Mouse (Mus musculus): ENCODE measurements around the gene Pfkfb3.

Gene Pfkfb3

DNA sequence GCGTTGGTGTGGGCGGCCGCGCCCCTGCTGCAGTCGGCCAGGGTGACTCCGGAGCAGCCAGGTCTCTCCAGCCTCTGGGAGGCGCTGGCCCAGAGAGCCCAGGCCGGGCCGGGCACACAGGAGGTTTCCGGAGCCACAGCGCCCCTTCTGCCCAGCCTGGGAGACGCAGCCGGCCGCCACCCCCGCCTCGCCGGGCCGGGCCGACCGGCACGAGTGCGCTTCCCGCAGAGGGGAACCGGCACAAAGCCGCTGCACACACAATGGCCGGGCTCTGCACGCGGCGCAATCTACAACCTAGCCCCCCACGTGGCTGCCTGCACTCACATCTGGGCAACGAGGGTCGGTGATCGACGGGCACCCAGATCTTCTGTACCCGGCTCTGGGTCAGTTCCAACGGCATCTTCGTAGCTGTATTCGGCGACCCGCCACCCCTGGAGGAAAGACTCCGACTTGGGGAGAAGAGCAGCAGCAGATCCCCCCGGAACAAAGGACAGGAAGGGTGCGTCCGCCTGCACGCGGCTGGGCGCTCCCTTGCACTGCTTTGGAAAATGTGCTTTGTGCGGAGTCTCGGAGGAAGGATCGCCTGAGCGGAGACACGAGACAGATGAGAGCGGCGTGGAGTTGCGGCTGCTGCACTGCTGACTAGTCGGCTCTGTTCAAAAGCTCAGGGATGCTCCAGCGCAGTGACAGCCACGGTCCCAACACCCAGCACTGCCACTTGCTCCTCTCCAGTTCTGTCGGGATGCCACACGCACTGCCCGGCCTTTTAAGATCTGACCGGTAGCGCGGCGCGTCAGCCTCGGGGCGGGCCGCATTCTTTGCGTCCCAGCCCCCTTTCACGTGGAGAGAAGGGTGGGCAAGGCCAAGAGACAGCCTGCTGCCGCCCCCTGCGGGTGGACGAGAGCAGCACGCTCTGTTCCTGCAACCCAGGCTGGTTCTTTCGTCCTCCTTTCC lies 52.3 kb downstream of the Pfkfb3 start:
- DNase-seq (ENCODE audit: low spot score) = peak; percentile 87

DNA sequence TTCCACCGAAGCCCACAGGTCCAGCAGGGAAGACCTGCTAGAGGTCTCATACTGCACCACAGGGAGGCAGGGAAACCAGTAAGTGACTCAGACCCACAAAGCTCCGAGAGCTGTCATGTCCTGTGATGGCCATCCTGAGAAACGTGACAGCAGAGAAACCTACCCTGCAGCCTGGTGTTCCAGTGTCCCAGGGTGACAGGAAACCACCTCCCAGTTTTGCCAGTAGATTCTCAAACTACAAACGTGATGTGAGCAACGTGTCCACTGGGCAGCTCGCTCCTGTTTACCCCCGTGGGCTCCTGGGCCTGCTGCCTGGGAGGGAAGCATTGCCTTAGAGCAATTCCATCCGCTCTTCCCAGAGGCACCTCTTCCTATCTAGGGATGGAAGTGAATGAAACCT lies 53.2 kb downstream of the Pfkfb3 start:
- no peak for DNase-seq (ENCODE audit: low spot score)

DNA sequence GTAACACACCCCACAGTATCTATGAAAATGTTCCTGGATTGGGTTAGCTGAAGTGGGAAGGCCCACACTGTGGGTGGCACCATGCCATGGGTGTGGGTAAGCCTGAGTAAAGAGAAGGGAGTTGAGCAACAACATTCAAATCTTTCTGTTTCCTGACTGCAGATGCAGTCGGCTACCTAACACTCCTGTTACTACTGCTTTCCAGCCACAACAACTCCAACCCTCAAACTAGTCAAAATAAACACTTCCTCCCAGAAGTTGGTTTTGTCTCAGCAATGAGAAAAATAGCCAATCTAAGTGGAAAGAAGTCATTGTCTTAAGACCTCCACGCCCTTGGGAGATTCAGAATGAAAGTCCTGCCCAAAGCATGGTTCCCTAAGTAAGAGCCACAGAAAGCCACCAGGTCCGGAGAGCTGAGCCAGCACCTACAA lies 57.3 kb downstream of the Pfkfb3 start:
- DNase-seq (ENCODE audit: low spot score) = no peak

DNA sequence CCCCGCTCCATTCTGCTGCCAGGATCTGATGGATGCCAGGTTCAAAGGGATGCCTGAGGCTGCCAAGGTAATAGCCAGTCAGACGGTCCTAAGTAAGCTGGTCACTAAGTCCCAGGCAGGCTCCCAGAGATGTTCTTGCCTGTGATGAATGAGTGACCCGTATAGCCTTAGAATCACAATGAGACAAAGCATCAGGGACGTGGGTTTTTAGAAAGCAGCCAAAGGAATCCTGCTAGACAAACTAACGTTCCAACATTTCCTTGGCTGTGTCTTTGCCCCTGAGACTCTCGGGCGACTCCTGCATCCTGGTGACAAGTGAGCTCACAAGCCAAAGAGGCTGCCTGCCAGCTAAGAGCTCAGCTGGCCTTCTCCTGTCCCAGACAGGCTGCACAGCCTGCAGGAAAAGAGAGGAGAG lies 59.0 kb downstream of the Pfkfb3 start:
- no peak for DNase-seq (ENCODE audit: low spot score)

DNA sequence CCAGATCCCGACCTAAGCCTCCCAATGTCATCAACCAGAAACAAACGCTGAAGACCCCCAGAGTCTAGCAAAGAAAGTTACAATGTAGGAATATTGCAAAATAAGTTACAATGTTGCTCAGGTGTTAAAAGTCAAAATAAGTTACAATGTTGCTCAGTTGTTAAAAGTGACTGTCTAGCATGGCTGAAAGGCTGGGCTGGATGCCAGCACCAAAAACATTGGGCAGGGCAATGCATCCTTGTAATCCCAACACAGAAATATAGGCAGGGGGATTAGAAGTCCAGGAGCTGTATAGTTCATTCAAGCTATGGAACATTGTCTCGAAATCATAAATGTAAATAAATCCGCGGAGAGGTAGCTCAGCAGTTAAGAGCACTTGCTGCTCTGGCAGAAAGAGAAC lies 61.0 kb downstream of the Pfkfb3 start:
- no peak for DNase-seq (ENCODE audit: low spot score)

DNA sequence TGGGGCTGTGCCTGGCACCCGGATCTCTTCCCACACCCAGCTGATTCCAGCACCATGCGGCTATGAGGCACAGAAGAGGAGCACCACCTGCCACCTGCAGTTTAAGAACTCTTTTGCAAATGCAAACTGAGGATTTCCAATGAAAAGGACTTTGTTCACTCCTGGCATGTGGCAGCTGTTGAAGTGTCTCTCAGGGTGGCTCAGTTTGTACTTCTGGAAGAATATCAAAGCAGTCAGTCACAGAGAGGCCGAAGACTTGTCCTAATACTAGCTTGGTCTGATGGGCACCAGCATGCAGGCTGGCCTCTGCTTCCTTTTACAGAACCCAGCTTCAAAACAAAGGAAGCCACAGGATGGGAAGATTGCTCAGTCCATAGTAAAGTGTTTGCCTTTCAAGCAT lies 62.4 kb downstream of the Pfkfb3 start:
- no peak for DNase-seq (ENCODE audit: low spot score)

DNA sequence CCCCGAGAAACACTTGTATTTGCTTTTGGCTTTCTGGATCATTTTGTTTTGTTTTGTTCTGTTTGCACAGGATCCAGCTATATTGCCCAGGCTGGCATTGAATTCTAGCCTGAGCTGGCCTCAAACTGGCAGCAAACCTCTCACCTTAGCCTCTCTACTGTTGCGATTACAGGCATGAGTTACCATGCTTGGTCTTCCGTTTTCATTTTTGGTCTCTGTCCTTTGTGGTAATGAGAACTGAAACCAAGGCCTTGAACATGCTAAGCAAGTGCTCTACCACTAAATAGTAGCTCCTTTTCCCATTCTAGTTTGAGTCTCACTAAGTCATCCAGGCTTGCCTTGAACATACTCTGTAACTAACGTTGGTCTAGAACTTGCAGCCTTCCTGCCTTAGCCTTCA lies 63.3 kb downstream of the Pfkfb3 start:
- DNase-seq (ENCODE audit: low spot score) = no peak

DNA sequence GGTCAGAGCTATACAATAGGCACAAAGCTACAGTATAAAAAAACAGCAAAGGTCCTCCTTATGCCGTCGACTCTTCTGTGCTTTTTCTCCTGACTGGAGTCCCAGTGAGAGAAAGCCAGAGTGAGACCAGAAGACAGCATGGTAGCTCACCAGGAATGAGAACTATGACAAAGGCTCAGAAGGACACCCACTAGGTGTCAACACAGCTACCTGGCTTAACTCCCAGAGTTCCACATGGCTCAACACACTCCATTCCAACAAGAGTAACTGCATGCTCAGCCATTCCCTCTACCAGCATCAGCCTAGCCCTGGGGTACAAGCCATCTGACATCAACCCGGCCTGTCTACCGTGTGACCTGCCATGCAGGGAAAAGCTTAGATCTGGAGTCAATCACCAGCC lies 70.7 kb downstream of the Pfkfb3 start:
- DNase-seq (ENCODE audit: low spot score) = no peak

DNA sequence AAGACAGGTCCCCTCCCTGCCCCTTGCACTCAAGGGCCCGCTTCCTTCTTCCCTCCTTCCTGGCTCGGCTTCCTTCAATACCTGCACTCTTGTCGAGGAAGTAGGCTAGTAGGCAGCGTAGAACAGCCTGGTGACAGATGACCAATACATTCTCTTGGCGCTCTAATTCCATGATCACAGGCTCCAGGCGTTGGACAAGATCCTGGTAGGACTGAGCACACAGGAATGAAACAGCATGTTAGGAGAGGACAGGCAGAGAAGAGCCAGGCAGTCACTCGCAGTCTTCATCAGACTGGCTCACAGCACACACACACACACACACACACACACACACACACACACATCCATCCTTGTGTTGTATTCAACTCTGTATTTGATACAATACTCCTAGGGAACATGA lies 71.5 kb downstream of the Pfkfb3 start:
- DNase-seq (ENCODE audit: low spot score) = no peak

DNA sequence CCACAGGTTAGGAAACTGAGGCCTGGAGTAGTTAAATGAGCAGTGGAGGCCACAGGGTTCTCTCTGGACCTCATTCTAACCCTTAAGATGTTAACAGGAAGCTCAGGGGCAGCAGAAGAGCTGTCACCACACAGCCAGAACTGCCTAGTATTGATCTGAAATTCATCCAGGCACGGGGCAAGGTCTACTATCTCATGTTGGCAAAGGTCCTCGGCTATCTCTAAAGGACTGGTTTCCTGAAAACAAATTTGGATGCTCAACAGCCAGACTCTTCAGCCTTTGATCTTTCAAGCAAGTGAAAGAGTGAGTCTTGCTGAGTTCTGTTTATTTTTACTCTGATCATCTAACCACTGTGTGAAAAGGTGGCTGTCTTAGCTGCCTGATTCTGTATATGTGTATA lies 74.9 kb downstream of the Pfkfb3 start:
- no peak for DNase-seq (ENCODE audit: low spot score)

DNA sequence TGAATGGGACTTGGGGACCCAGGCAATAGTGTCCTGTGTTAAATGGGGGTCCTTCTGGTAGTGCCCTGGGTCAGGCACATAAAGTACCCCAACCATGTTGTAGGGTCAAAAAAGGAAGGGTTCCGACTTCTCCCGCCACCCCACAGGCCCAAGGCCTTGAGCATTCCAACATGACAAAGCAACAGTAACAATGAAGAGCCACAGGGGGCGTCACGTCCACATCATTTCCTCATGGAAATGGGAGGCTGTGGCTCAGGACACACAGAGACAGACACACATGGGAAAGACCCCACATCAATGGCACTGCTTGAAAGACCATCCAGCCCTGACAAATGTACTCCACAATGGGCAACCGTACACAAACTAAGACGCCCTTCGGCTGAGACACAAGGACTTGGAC lies 78.6 kb downstream of the Pfkfb3 start:
- no peak for DNase-seq (ENCODE audit: low spot score)

DNA sequence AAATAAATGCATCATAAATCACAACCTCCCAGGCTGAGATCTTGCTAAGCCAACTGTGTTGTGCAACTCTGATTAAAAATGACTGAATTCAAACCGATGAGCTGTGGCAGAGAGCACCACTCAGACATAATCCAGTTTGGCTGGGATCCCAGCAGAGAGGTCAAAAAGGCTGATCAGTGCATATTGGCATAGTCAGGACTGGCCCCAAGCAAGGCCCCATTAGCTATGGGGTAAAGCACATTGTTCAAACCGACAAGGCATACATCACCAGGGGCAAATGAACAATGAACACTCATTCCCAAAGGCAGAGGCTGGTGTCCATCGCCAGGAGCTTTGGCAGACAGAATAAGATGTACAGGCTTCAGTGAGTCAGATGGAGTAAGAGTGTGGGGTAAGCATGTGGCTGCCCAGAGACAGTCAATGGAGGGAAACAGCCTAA lies 89.2 kb downstream of the Pfkfb3 start:
- DNase-seq (ENCODE audit: low spot score) = no peak

DNA sequence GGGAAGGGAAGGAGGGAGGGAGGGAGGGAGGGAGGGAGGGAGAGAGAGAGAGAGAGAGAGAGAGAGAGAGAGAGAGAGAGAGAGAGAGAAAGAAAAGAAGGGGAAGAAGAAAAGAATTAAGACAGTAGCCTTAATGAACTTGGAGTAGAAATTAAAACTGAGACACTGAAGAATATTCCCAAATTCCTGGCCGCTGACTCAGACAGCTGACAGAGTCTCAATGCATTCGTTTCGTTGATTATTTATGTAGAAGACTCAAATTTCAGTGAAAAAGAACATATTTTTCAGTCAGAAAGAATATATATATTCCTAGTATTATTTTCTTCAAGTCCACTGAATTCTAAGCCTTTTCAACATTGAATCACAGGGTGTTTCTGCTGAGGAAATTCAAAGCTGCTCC lies 92.9 kb downstream of the Pfkfb3 start:
- DNase-seq (ENCODE audit: low spot score) = no peak

DNA sequence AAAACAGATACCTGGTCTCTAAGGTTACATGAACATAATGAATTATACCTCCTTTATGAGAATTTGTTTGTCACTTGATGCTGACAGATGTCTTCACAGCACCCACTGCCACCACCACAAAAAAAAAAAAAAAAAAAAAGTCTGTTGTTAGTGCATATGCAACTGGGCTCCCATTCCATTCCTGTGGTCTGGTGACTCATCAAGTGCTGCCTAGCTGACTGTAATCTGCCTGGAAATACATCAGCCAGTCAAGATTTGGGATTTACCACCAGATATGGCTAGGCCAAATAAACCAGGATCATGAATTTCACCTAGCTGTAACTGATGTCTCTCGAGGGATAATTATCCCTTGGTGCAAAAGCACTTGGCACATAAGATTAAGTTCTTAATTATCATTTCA lies 95.4 kb downstream of the Pfkfb3 start:
- DNase-seq (ENCODE audit: low spot score) = no peak

DNA sequence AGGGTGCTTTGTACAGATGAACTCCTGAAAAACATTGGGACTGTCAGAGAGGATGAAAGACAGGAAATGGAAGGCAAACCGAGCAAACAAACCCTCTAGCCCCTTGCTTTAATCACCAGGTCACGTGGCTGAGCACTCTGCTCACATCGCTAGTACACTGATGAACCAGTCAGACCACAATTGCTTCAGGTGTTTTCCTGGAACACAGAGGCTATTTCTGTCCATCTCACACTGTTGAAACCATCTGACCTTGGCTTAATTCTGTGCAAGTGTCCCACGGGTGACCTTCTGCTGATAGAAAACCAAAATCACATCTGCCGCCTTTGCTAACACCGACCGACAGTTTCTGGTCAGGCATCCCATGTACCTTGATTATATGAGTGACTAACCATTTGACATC lies 96.0 kb downstream of the Pfkfb3 start:
- peak; percentile 56 for DNase-seq (ENCODE audit: low spot score)

DNA sequence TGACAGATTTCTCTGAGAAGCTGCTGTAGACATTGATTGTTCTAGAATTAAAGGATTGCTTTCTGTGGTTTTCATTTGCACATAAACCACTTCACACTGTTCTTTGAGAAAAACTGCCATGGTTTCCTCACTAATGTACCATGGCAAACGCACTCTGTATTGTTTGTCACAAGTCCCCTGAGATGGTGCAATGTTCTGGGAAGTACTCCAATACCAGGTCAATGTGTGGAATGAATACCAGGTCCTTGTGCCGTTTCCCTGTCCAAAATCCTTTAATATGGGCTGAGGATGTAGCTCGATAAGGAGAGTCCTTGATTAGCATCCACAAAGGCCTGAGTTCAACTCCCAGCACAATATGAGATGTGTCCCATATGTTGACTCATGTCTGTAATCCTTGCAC lies 105.2 kb downstream of the Pfkfb3 start:
- DNase-seq (ENCODE audit: low spot score) = no peak

DNA sequence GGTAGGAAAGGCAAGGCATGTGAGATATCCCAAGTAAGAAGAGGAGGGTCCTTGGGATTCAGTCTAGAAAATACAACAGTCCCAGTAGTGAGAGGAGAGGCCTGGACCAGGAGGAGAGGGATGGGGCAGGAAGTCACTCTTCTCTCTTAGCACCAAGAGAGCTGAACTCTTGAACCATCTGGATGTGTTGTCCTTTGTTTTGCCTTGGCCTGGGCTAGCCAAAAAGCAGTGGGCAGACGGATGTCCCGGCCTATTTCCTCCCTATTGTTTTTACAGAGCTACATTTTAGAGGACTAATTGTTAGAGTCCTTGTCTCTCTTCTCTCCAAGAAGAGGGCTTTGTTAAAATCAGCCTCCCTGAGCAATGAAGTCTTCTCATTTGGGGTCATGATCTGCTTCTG lies 106.0 kb downstream of the Pfkfb3 start:
- DNase-seq (ENCODE audit: low spot score) = no peak

DNA sequence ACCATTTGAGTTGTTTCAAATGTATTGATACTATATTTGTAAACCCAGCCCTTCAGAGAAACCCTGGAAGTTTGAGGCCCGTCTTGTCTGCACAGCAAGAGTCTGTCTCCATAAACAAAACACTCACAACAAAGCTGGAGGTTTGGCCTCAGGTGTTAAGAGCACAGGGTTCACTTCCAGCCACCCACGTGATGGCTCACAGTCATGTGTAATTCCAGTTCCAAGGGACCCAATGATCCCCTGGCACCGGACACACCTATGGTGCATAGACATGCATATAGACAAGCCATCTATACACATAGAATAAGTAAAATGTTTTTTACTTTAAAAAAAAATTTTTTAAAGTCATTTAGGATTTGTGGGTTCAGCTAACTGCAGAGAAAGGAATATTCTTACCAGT lies 108.2 kb downstream of the Pfkfb3 start:
- no peak for DNase-seq (ENCODE audit: low spot score)

DNA sequence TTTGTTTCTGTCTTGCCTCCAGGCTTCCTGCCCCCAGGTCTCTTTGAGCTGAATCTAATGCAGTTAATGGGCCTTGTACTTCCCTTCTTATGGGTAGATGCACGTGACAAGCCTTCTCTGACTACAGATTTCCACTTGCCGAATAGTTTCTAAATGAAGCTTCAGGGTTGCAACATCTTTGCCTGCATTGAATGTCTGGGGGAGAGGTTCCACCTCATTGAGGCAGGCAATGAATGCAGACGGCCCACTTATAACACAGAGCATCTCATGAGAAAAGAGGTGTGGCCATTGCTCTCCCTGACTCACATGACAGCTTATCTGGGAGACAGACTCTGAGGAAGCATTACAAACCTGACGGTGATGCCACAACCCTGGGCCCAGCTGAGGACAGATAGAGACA lies 112.0 kb downstream of the Pfkfb3 start:
- DNase-seq (ENCODE audit: low spot score) = no peak

DNA sequence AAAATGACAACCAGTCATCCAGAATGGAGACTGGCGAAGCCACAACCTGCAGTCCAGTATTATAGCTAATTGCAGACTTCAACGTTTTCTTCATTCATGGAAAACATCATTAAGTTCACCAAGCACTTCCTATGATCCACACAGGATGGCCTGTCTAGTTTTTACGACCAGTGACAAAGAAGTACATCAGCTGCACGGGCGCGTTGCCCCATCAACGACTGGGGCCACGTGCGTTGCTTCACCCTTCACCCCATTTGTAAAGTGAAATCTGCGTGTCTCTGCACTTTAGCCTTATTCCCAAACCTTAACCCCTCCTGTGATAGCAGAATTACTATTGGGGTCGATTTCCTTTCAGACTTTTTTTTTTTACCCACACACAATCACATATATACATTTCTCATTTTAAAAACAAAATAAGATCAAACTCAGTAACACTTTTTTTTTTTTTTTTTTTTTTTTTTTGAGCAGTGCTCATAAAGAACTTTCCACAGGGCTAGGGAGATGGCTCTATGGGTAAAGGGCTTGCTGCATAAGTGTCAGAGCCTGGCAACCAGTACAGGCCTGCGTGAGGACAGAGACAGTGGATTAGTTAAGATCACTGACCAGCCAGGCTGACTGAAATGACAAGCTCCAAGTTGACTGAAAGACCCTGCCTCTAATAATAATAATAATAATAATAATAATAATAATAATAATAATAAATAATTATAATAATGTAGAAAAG lies 115.5 kb downstream of the Pfkfb3 start:
- DNase-seq (ENCODE audit: low spot score) = no peak

DNA sequence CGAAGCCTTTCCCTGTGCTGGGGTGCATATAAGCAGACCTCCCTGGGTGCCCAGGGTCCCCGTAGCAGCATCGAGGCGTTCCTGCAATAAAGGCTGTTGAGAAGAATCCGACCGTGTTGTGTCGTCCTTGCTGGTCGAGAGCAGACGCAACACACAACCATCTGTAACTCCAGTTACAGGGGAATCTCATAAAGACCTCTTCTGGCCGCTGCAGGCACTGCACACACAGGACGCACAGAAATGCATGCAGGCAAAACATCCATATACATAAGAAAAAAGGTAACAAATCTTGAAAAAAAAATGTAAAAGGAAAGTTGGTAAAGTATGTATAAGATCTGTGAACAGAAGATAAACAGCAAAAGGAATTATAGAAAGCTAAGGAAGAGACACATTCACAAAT lies 117.5 kb downstream of the Pfkfb3 start:
- DNase-seq (ENCODE audit: low spot score) = no peak

DNA sequence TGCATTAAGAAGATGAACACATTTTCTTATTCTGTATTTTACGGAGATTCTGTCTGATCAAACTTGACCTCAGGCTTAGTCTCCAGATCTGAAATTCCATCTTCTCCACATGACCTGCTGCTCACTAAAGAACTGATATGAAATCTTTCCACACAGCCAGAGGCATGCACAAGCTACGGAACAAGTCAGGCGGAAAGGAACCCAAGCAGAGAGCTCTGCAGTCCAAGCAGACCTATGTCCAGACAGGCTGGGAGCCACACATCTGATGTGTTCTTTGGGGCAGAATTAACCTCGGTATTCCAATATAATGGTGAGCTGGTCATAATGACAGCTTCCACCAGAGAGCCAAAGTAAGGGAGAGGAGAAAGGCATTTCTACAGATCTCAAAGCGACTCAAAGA lies 120.5 kb downstream of the Pfkfb3 start:
- DNase-seq (ENCODE audit: low spot score) = no peak

DNA sequence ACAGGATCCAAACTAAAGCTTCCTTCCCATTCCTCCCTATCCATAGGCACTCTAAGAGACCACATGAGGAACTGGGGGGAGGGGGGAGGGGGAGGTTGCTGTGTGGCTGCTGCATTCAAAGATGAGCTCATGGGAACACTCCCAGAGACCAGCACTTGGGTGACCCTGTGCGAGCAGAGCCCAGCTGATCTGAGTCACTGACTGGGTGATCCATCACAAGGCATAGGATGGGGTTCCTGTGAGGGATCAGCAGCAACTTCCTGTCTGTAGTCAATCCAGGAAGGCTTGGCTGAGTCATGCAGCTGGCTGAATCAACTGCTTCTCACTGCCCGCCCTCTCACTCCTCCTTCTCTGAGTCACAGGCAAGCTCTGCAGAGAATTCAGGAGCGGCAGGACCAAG lies 124.3 kb downstream of the Pfkfb3 start:
- peak; percentile 87 for DNase-seq (ENCODE audit: low spot score)

Measured in yolk sac, embryonic 10.5 days (tissue).